Mouse (Mus musculus) B cell, adult 2 months (primary cell): ENCODE data around the gene Caprin1.
A peak's percentile ranks its signal among the peaks of the same experiment; 100 is the strongest.

Experiments
- DNase-seq, 2 experiments: peaks; one replicate each; pipeline ENCODE4 v3.0.0; 2022

Caprin1 gene

DNA sequence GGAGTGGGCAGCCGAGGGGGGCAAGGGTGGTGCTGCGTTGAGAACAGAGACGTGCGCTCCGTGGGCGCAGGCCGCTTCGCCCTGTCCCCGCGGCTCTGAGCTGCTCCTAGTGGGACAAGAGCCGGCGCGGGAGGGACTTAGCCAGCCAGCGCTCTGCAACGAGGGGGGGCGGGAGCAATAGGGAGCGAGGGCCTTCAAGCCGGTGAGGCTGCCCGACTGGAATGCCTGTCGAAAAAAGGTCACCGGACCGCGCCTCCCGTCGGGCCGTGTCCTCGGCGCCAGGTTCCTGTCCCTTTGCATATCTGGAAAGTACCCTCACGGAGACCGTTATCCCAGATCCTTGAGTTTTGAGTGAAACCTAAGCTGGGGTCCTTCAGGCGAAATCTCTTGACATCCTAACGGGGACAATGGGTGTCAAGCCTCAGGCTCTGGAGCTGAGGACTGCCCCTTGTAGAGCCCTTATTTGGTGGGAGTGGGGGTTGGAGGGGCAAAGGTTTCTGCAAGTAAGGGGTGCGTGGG lies at the start of gene Caprin1:
TSS of gene Caprin1 (minus strand) at position 159 of the 519 bp plus-strand sequence.
- DNase-seq = peak; percentile 92 to 94

GRCm38 (mm10) chr2:103846875-103847274 lies 49.4 kb upstream of the Caprin1 start:
- no peak for DNase-seq

GRCm38 (mm10) chr2:103846271-103846670 lies 48.8 kb upstream of the Caprin1 start:
- no peak for DNase-seq

DNA sequence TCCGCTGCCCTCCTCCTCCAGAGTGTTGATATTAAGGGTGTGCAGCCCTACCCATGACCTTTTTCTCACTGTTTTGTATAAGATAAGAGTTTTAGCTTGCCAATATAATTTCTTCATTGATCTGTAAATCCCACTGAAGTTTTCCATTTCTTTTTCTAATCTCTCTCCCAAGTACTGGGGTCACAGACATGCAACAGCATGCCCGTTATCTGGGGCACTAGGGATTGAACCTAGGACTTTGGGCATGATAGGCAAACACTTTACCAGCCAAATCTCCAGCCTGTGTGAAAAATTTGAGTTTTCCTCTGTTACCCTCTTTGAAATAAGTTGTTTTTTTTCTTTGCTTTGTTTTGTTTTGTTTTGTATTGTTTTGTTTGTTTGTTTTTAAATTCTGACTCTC lies 46.6 kb upstream of the Caprin1 start:
- DNase-seq = no peak

- no peak for DNase-seq
These were observed 45.9 kb upstream of the Caprin1 start for GRCm38 (mm10) chr2:103843321-103843720.

GRCm38 (mm10) chr2:103842299-103842698 lies 44.9 kb upstream of the Caprin1 start:
- DNase-seq = peak in 1 of 2 experiments; percentile 16

- no peak for DNase-seq
These were observed 41.0 kb upstream of the Caprin1 start for GRCm38 (mm10) chr2:103838483-103838882.

DNA sequence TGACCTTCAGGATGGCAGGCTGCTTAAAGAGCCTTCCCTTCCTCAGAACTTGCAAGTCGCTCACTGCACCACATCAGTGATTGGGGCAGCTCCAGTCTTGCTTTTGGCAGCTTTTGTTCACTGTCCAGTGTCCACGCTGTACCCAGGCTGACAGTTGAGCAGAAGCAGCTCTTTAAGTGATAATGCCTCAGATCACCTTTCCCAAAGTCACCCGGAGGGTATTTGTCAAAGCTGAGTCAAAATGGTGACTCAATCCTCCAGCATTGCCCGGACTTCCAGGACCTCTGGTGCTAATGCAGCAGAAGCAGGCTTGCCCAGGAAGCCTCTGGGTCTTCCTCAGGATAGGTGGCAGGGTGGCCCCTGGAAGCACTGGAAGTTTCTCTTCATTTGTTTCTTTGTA lies 39.7 kb upstream of the Caprin1 start:
- DNase-seq = no peak

DNA sequence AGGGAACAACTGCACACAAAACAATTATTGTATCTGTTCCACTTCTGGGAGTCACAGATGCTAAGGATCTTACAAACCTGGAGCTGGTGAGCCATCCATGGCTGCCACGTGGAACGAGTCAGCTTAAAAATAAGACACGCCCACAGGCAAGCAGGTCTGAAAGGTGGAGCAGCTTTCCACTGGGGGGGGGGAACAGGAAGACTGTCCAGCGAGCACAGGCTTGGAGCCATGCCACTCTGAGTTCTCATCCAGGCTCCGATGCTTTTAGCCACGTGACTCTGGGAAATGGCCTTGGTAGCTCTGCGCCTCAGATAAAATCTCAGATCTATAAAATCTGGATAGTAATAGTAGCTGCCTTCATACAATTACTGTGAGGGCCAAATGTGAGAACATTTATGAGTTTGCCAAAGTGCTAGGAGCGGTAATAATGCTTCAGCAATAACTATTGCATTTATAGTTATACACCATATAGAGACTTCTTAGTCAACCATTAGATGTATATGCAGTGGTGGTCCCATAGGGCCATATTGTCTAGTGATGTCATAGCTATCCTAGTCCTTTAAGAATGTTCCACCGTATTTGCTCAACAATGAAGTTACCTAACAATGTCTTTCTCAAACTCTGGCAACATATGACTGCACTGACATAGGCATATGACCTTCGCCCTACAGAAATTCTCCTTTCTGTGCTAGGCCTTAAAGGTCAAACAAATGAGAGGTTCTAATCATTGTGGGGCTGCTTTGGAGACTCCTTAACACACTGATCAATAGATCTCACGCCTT lies 38.4 kb upstream of the Caprin1 start:
- DNase-seq = no peak

GRCm38 (mm10) chr2:103833816-103834445 lies 36.5 kb upstream of the Caprin1 start:
- DNase-seq = no peak

GRCm38 (mm10) chr2:103832899-103833298 lies 35.5 kb upstream of the Caprin1 start:
- DNase-seq = no peak

DNA sequence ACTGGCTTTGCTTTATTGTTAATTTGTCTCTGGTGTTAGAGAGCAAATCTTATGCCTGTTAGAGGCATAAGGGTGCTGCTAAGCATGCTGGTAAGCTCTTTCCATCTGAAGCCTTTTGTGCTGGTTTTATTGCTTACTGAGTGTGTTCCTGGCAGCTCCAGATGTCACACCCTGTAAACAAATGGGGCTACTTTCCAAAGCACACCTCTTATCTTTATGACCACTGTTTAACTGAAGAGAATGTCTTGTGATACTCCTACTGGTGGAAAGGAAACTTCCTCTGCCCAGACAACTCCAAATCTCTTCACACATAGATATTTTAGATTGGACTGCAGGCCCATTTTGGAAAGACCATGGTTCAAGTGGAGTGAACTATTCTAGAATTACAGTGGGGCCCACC lies 31.5 kb upstream of the Caprin1 start:
- no peak for DNase-seq

DNA sequence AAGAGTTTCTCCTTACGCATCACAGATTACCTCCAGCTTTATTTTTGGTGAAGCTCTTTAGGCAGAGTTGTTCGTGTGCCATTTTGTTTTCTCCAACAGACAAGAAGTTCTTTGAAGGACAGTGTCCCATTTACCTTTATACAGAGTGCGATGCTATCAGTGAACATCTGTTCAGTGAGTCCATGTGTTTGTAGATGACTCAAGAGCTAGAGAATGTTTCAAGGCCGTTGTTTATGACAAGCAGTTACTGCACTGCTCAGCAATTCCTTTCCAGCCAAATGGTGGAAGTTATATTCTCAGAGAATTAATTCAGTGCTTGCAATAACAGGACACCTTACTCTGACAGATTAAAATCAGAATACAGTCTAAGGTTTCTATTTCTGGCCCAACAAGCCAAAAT lies 27.5 kb upstream of the Caprin1 start:
- no peak for DNase-seq

- DNase-seq = no peak
These were observed 25.1 kb upstream of the Caprin1 start for GRCm38 (mm10) chr2:103822560-103822959.

DNA sequence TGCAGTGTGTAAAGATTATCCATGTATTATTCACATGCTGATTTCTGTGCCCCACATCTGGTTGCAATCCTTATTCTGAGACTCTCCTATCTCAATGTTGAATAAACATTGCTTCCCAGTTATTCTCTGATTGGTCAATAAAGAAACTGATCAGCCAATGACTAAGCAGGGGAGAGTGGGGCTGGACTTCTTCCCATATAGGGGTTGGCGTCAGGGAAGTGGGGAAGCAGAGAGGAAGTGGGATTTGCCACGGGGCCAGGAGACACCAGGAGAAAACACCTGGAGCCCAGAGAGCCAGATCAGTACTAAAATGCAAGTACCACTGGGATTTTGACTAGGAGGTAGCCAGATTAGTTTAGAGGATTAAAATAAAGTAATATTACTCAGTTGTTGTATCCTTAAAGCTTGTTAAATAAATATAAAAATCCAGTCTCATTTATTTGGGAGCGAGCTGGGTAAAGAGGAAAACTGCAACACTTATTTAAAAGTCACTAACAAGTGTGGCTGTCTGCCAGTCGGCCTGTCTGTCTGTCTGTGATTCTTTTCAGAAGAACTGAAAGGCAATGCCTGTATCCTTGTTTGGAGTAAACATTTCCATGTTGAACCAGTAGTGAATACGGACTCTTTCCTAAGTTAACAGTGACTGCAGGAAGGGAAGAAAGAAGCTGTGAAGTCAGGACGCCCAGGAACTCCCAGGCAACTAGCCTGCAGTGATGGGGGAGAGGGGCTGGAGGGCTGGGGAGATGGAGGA lies 19.9 kb upstream of the Caprin1 start:
- no peak for DNase-seq

DNA sequence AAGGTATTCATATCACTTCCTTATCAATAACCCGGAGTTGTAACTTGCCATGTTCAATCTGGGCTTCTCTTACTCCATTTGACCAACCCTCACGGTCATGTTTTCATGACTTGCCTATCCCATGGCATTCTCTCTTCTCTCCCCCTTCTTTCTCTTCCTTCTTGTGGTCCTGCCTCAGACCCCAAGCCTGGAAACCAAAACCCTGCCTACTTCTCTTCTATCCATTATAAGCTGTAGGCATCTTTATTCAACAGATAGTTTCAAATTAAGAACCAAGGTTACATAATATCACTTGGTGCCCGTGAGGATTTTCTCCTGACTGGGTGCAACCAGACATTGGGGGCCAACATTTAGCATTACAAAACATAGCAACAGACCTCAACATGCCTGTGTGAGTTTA lies 18.5 kb upstream of the Caprin1 start:
- no peak for DNase-seq

DNA sequence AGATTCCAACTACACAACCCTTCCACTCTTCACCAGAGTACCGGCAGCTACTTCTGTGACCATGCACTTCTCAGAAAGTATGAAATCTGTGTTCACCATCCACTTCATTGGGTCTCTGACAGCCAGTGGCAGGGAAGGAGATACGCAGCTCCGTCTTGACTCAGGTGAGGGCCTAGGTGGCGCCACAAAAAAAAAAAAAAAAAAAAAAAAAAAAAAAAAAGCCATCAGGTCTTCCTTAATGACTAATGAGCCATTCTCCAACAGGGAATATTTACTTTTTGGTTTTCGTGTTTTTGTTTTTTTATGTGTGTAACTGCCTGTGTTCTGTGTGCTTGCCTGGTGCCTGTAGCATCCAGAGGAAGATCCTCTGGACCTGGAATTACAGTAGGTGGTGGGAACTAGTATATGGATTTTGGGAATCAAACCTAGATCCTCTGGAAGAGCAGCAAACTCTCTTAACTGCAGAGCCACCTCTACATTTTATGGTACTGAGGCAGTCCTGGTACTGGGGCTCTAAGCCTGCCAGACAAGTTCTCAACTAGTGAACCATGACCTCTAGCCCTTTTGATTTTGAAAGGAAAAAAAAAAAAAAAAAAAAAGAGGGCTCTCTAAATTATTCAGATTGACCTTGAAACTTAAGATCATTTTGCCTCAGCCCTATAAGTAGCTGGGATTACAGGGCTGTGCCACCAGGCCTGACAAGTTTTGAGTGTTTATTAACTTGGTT lies 14.2 kb upstream of the Caprin1 start:
- DNase-seq = no peak

GRCm38 (mm10) chr2:103810412-103810811 lies 13.0 kb upstream of the Caprin1 start:
- DNase-seq = no peak

DNA sequence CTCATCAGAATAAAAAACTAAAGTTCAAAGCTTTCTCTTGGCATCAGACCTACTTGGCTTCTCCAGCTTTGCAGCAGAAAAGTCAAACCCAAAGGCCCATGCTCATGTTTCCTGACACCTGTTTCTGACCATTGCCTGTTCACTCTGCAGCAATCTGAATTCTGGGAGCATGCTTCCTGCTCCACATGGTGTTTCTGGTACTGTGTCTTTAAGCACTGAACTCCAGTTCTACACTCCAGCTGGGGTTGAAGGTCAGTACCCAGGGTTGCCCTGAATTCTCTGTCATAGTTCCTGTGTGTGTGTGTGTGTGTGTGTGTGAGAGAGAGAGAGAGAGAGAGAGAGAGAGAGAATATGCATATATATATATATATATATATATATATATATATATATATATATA lies 11.0 kb upstream of the Caprin1 start:
- DNase-seq = no peak

- DNase-seq = no peak
These were observed 6.5 kb upstream of the Caprin1 start for GRCm38 (mm10) chr2:103803770-103804530.

- DNase-seq = no peak
These were observed 5.0 kb upstream of the Caprin1 start for GRCm38 (mm10) chr2:103802422-103802821.

GRCm38 (mm10) chr2:103796861-103797466 lies 485 bp downstream of the Caprin1 start:
- DNase-seq = peak; percentile 82 to 87
